Mouse (Mus musculus) MEL (cell line): ENCODE results near the gene Olfr881.

Experiments used
- BHLHE40 ChIP-seq: IDR thresholded peaks from 2 replicates; pipeline ENCODE4 v1.6.1; 2012; ENCODE audit warnings: low read depth, mild to moderate bottlenecking, inconsistent platforms, low read length, improper control_type of control experiment, borderline replicate concordance
- CTCF ChIP-seq, 3 experiments: IDR thresholded peaks in 2 of 3; conservative IDR thresholded peaks in 1 of 3; 2 replicates each; pipeline ENCODE4 v1.5.1; 2011 to 2012; ENCODE audit warnings: low read length in 3 of 3, low read depth in 2 of 3, mild to moderate bottlenecking in 2 of 3, improper control_type of control experiment in 1 of 3, inconsistent platforms in 1 of 3, mixed read lengths in 1 of 3, moderate library complexity in 1 of 3; ENCODE audit not compliant: control insufficient read depth in 1 of 3, insufficient read depth in 1 of 3, poor library complexity in 1 of 3, severe bottlenecking in 1 of 3
- ETS1 ChIP-seq: IDR thresholded peaks from 2 replicates; pipeline ENCODE4 v1.6.1; 2012; ENCODE audit warnings: low read depth, mild to moderate bottlenecking, inconsistent platforms, low read length, improper control_type of control experiment, moderate library complexity
- GABPA ChIP-seq: IDR thresholded peaks from 2 replicates; pipeline ENCODE4 v1.6.1; 2012; ENCODE audit warnings: low read depth, mild to moderate bottlenecking, inconsistent platforms, low read length, improper control_type of control experiment, moderate library complexity
- MEF2A ChIP-seq: IDR thresholded peaks from 2 replicates; pipeline ENCODE4 v1.6.1; 2014; ENCODE audit warnings: low read depth, mild to moderate bottlenecking, inconsistent platforms, low read length, improper control_type of control experiment; ENCODE audit not compliant: poor library complexity, insufficient replicate concordance, severe bottlenecking; ENCODE audit errors: extremely low read depth
- MYC ChIP-seq: IDR thresholded peaks from 2 replicates; pipeline ENCODE4 v1.6.1; 2011; ENCODE audit warnings: low read depth, mild to moderate bottlenecking, low read length, improper control_type of control experiment, moderate library complexity
- NELFE ChIP-seq: IDR thresholded peaks from 2 replicates; pipeline ENCODE4 v1.6.1; 2011; ENCODE audit warnings: low read depth, low read length, improper control_type of control experiment
- POLR2A ChIP-seq, 2 experiments: IDR thresholded peaks; 2 replicates each; pipeline ENCODE4 v1.6.1; 2011 to 2012; ENCODE audit warnings: low read length in 2 of 2, mild to moderate bottlenecking in 2 of 2, control low read depth in 1 of 2, improper control_type of control experiment in 1 of 2, low read depth in 1 of 2, moderate library complexity in 1 of 2; ENCODE audit not compliant: control insufficient read depth in 1 of 2, insufficient read depth in 1 of 2, poor library complexity in 1 of 2
- SIN3A ChIP-seq: IDR thresholded peaks from 2 replicates; pipeline ENCODE4 v1.6.1; 2012; ENCODE audit warnings: low read length, improper control_type of control experiment, inconsistent platforms
- TCF12 ChIP-seq: IDR thresholded peaks from 2 replicates; pipeline ENCODE4 v1.6.1; 2014; ENCODE audit warnings: low read depth, mild to moderate bottlenecking, inconsistent platforms, low read length, improper control_type of control experiment, moderate library complexity
- USF2 ChIP-seq, 2 experiments: IDR thresholded peaks; 2 replicates each; pipeline ENCODE4 v1.6.1; 2011 to 2012; ENCODE audit warnings: improper control_type of control experiment in 2 of 2, low read length in 2 of 2, borderline replicate concordance in 1 of 2, inconsistent platforms in 1 of 2, low read depth in 1 of 2, mild to moderate bottlenecking in 1 of 2; ENCODE audit not compliant: insufficient read depth in 1 of 2

DNA sequence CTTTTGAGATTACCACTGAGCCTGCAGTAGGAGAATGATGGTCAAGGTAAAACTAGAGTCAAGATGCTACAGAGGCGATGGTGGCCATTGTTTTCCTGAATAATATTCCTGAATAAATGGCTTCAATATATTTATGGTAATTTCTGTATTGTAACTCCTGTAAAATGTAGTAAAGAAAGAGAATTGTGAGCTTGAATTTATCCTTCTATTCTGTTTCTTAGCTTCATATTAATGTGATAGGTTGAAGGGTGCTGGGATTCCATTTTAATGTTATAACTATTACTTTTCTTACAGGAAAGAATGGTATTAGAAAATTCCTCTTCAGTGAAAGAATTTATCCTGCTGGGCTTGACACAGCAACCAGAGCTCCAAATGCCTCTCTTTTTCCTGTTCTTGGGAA is 33.9 kb downstream of the Olfr881 start, which contains the start of gene Olfr883:
- TF ChIP-seq NELFE = no peak
- no peak for TF ChIP-seq BHLHE40
- TF ChIP-seq CTCF (IDR thresholded peaks at IDR 0.05 in 2 of 3, conservative IDR thresholded peaks at IDR 0.05 in 1 of 3; ENCODE audit: control insufficient read depth in 1 of 3, insufficient read depth in 1 of 3, low read depth in 2 of 3, low read length in 3 of 3, poor library complexity in 1 of 3, severe bottlenecking in 1 of 3) = no peak
- TF ChIP-seq MEF2A = no peak
- TF ChIP-seq ETS1 = no peak
- TF ChIP-seq USF2 (IDR thresholded peaks at IDR 0.05; ENCODE audit: borderline replicate concordance in 1 of 2, insufficient read depth in 1 of 2, low read depth in 1 of 2, low read length in 2 of 2) = no peak
- TF ChIP-seq POLR2A (IDR thresholded peaks at IDR 0.05; ENCODE audit: control insufficient read depth in 1 of 2, insufficient read depth in 1 of 2, low read depth in 1 of 2, low read length in 2 of 2, poor library complexity in 1 of 2) = no peak
- TF ChIP-seq MYC = no peak
- no peak for TF ChIP-seq SIN3A
- no peak for TF ChIP-seq TCF12
- TF ChIP-seq GABPA = no peak
